Mouse (Mus musculus): Measurements from ENCODE around the gene Emc7.

Gene Emc7

GRCm38 (mm10) chr2:112520526-112521482 lies 66.0 kb downstream of the Emc7 start:
- no peak for DNase-seq (ENCODE audit: low read depth, low spot score)
